Mouse (Mus musculus) thymus, adult 2 months (tissue): ENCODE measurements around the gene Fam227a. TPM values are rescaled to one million over a fixed set of nuclear protein-coding genes. Genes with fewer than 3 reads are reported as not detected.
A peak's percentile ranks its signal among the peaks of the same experiment; 100 is the strongest.

Source experiments
- DNase-seq: peaks from one replicate; pipeline ENCODE4 v3.0.0; 2021
- H3K27ac ChIP-seq: fragments of 200-500 bp; 2 replicates; pipeline ENCODE4 v1.5.1; 2012; ENCODE audit warnings: low read length, control low read depth; ENCODE audit not compliant: control insufficient read depth, insufficient read depth
- H3K27me3 ChIP-seq: fragments of 200-500 bp; 2 replicates; pipeline ENCODE4 v1.6.1; 2012; ENCODE audit warnings: mild to moderate bottlenecking, low read length, moderate library complexity, mixed read lengths; ENCODE audit not compliant: control insufficient read depth, insufficient read depth
- H3K36me3 ChIP-seq: fragments of 200-500 bp; 2 replicates; pipeline ENCODE4 v1.6.1; 2012; ENCODE audit warnings: mild to moderate bottlenecking, low read length, moderate library complexity; ENCODE audit not compliant: control insufficient read depth, insufficient read depth
- H3K4me1 ChIP-seq: fragments of 200-500 bp; replicated peaks from 2 replicates; pipeline ENCODE4 v1.6.1; 2012; ENCODE audit warnings: low read length; ENCODE audit not compliant: control insufficient read depth, insufficient read depth
- H3K4me3 ChIP-seq: fragments of 200-500 bp; 2 replicates; pipeline ENCODE4 v1.5.1; 2012; ENCODE audit warnings: mild to moderate bottlenecking, low read length, control low read depth, moderate library complexity; ENCODE audit not compliant: control insufficient read depth, insufficient read depth
- CTCF ChIP-seq: fragments of 200-500 bp; IDR thresholded peaks from 2 replicates; pipeline ENCODE4 v1.5.1; 2012; ENCODE audit warnings: mild to moderate bottlenecking, control low read depth, low read length, moderate library complexity, borderline replicate concordance; ENCODE audit not compliant: control insufficient read depth, poor library complexity, insufficient read depth; ENCODE audit errors: extremely low read depth
- POLR2A ChIP-seq: fragments of 200-500 bp; IDR thresholded peaks from 2 replicates; pipeline ENCODE4 v1.6.1; 2012; ENCODE audit warnings: mild to moderate bottlenecking, low read length, control low read depth, moderate library complexity; ENCODE audit not compliant: control insufficient read depth, poor library complexity, insufficient read depth; ENCODE audit errors: extremely low read depth
- WGBS: fragments of 180-500 bp; shearing (Covaris S2); methylation state at CpG from one replicate; pipeline ENCODE4 v1.1.7; 2018; 5-methylcytosine and 5-hydroxymethylcytosine counted together
- polyA plus RNA-seq: library from polyadenylated mRNA; depleted of rRNA; stranded (reverse); fragments of >200 nt; gene quantifications from 2 replicates; pipeline ENCODE4 v1.2.3, GENCODE M21; 2012

Fam227a gene
- polyA plus RNA-seq, 1 experiment: 1.0 TPM

DNA sequence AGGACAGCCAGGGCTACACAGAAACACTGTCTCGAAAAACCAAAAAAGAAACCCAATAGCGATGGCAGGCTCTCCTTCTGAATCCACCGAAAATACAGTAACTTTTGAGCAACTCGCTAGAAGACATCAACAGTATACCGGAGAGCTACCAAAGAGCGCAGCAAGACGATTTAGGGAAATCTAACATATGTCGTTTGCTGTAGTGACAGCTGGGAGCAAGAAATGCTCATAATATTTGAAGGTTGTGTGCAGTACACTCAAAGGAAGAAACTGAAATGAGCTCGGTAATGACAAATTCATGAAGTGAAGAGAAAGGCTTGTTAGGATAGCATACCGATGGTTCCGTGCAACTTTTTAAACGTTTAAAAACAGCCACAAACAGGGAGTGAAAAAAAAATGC, 52.6 kb downstream of the Fam227a start:
- H3K27ac ChIP-seq: no peak overlapping the region
- no peak overlapping the region for H3K4me3 ChIP-seq
- 92% methylated on average over 12 of the region's 12 CpGs for WGBS
- H3K4me1 ChIP-seq: peaks cover 11% of the 10 kb centered on the region
- H3K36me3 ChIP-seq: no peaks in the 10 kb centered on the region
- TF ChIP-seq CTCF: no peak
- TF ChIP-seq POLR2A: no peak
- no peak for DNase-seq
- H3K27me3 ChIP-seq: no peaks in the 10 kb centered on the region; the same call in 1 of the 2 replicates

- WGBS: 20% methylated on average over 37 of the region's 37 CpGs
- Histone ChIP-seq H3K36me3 (no peaks in the 10 kb centered on the region), H3K4me1 (peaks cover 11% of the 10 kb centered on the region), H3K27me3 (no peaks in the 10 kb centered on the region; the same call in 1 of the 2 replicates), H3K27ac (no peak within 1 kb of the TSS), H3K4me3 (peak within 1 kb of the TSS; percentile 27)
- TF ChIP-seq CTCF: no peak
- no peak for TF ChIP-seq POLR2A
- DNase-seq: peak; percentile 39
These were observed 53.6 kb downstream of the Fam227a start, which contains the start of gene Dmc1 for GRCm38 (mm10) chr15:79604990-79605665. Dmc1 (minus strand) TSS chr15:79605109.

GRCm38 (mm10) chr15:79600176-79600575, 58.6 kb downstream of the Fam227a start:
- Histone ChIP-seq H3K36me3 (no peaks in the 10 kb centered on the region), H3K4me1 (peaks cover 7% of the 10 kb centered on the region), H3K4me3 (no peak overlapping the region), H3K27me3 (no peaks in the 10 kb centered on the region; the same call in 1 of the 2 replicates), H3K27ac (no peak overlapping the region)
- TF ChIP-seq POLR2A (no peak), CTCF (no peak)
- DNase-seq: no peak
- WGBS: 94% methylated on average over 2 of the region's 2 CpGs

- no peak overlapping the region for H3K27ac ChIP-seq
- no peak overlapping the region for H3K4me3 ChIP-seq
- H3K4me1 ChIP-seq: no peaks in the 10 kb centered on the region
- TF ChIP-seq CTCF: no peak
- TF ChIP-seq POLR2A: no peak
- 62% methylated on average over 1 of the region's 1 CpGs for WGBS
- no peaks in the 10 kb centered on the region for H3K27me3 ChIP-seq
- no peaks in the 10 kb centered on the region for H3K36me3 ChIP-seq
- DNase-seq: no peak
These were observed 60.0 kb downstream of the Fam227a start for GRCm38 (mm10) chr15:79598715-79599114.

GRCm38 (mm10) chr15:79581581-79581980, 77.2 kb downstream of the Fam227a start:
- H3K27ac ChIP-seq: no peak overlapping the region
- H3K4me1 ChIP-seq: peaks cover 6% of the 10 kb centered on the region
- DNase-seq: no peak
- H3K27me3 ChIP-seq: no peaks in the 10 kb centered on the region
- WGBS: 100% methylated on average over 1 of the region's 1 CpGs
- TF ChIP-seq POLR2A (no peak), CTCF (no peak)
- H3K36me3 ChIP-seq: no peaks in the 10 kb centered on the region
- H3K4me3 ChIP-seq: no peak overlapping the region

DNA sequence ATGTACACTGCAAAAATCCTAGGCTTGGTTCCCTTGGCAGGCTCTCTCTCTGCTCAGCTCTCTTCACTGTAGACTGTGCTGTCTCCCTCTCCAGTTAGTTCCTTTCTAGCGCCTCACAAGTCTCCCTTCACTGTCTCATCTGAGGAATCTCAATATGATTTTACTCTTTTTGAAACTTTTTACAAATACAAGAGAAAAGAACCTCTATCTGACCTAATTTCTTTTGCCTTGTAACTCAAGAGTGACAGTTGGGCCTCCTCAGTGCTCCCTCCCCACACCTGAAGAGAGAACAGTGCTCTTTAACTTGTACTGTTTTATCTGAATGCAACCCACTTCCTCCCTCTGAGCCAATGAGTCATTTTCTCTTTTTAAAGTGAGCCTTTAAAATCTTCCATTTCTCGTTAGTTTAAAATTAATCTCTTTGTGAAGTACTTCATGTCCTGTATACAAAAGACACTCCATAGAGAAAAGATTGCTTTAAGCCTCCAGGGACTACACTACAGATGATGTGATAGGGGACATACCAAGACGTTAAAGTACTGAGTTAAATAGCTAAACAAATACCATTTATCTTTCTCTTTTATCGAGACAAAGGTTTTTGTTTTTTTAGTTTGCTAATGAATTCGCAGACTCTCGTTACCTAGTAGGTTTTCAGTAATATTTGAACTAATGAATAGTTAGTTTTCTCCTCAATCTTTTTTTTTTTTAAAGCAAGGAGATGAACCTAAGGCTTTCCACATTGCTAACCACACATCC, 80.9 kb downstream of the Fam227a start:
- 22% methylated on average over 6 of the region's 6 CpGs for WGBS
- H3K4me3 ChIP-seq: no peak overlapping the region
- H3K4me1 ChIP-seq: peaks cover 9% of the 10 kb centered on the region
- DNase-seq: peak; percentile 64
- H3K27me3 ChIP-seq: no peaks in the 10 kb centered on the region
- peak overlapping the region; percentile 96 for H3K27ac ChIP-seq
- TF ChIP-seq POLR2A: no peak
- no peak for TF ChIP-seq CTCF
- no peaks in the 10 kb centered on the region for H3K36me3 ChIP-seq

DNA sequence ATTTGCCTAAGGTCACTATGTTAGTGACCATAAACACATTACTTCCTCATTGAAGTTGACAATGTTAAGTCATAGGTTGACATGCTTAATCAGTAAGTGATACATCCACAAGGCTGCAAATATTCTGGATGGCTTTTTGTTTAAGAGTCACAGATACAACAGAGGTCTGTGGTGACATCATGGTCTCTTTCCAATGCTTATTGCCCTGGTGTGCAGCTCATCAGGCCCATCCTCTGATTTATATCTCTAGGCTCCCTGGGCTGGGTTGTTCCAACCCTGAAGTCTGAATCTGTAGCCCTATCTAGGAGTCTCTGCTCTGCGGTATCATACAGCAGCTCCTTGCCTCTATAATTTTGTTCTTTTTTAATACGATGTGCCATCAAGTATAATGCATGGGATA, 81.8 kb downstream of the Fam227a start:
- DNase-seq: peak; percentile 8
- Histone ChIP-seq H3K27ac (peak overlapping the region; percentile 96), H3K4me1 (peaks cover 9% of the 10 kb centered on the region), H3K36me3 (no peaks in the 10 kb centered on the region), H3K4me3 (no peak overlapping the region), H3K27me3 (no peaks in the 10 kb centered on the region)
- TF ChIP-seq POLR2A (no peak), CTCF (no peak)
- WGBS: over 99% methylated on average over 2 of the region's 2 CpGs
